Mouse (Mus musculus): Measurements from ENCODE around the gene Hacd3. TPM values are rescaled to one million over a fixed set of nuclear protein-coding genes. Genes with fewer than 3 reads are reported as not detected.
A peak's percentile ranks its signal among the peaks of the same experiment; 100 is the strongest.

Gene Hacd3
- polyA plus RNA-seq (2015; fragmentation: Nextera tagmentation; extraction: Ambion mirVana) = 98.6 and 108 TPM in 2 replicates

DNA sequence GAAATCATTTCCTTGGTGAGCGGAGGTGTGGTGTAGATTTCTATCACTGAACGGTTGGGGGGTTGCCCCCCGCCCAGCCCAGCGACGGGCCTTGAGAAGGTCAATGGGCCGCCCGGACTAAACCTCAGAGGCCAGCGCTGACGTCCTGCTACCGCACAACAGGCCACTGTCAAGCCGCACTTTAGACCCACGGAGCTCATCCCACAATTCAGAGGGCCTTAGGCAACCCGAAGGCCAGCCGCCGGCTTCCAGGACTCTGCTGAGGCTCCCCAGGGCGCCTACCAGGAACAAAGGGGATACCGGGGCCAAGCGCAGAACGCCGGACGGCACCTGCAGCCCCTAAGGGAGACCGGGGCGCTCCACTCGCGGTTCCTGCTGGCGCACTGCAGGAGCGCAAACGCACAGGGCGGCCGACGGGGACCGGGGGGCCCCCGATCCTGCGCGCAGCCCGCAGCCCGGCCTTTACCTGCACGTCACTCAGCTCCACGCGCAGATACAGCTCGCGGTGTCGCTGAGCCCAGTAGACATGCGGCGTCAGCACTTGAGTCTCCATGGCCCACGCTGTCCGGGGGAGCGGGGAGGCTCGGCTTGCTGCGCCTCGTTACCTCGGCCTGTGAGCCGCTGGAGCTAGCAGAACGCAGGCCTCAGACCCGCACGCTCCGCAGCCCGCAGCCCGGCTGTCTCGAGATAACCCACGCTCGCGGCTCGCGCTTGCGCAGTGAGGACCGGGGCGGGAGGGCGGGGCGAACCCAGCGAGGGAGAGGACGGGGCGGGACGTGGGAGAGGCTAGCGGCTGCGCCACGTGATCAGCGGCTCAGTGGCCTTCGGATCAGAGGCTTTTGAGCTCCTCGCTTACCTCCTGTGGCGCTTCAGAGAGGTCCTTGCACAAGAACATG lies at the start of gene Hacd3:
Gene Hacd3, minus strand, starts transcription at position 703 of the 896 bp plus-strand sequence.
- H3K27ac ChIP-seq (ENCODE audit: low read depth) = peak within 1 kb of the TSS; percentile 94
- H3K9ac ChIP-seq (replicated peaks) = peak within 1 kb of the TSS; percentile 97
- DNase-seq (peak; percentile 95), ATAC-seq (peak; percentile 84)
- no peaks in the 10 kb centered on the region for H3K9me3 ChIP-seq (ENCODE audit: low read length)
- TF ChIP-seq EP300 (IDR thresholded peaks at IDR 0.05; ENCODE audit: low read depth) (no peak), CTCF (IDR thresholded peaks at IDR 0.05; ENCODE audit: low read depth) (no peak)
- peak within 1 kb of the TSS; percentile 95 for H3K4me2 ChIP-seq (ENCODE audit: low read depth, low read length)
- H3K4me3 ChIP-seq (ENCODE audit: low read depth, low read length) = peak within 1 kb of the TSS; percentile 95
- 3% methylated on average over 77 of the region's 81 CpGs for WGBS (ENCODE audit: insufficient replicate concordance)
- peaks cover 28% of the 10 kb centered on the region for H3K4me1 ChIP-seq (ENCODE audit: insufficient read depth)
- H3K36me3 ChIP-seq (replicated peaks; ENCODE audit: insufficient read depth, low read length) = no peaks in the 10 kb centered on the region
- H3K27me3 ChIP-seq (ENCODE audit: insufficient read depth, low read length) = no peaks in the 10 kb centered on the region

DNA sequence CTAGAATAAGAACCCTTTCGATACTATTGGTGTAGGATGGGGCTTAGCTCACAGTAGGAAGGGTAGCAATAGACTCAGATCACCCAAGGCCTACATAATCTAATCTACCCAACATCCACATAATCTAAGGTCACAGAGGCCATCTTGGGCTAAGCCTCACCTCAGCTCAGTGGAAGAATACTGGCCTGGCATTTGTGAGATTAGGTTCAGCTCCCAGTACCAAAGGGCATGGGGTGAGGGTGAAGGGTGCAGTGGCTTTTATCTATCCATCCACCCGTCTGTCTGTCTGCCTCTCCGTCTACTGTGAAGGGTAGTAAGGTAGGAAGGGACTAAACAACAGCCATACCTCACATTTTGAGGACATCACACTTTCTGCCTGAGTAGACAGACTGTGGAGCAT lies 49.1 kb upstream of the Hacd3 start:
- H3K4me1 ChIP-seq (ENCODE audit: insufficient read depth) = 0 out of 2 replicates have a peak, but pooled peaks cover 7% of the 10 kb centered on the region
- WGBS (ENCODE audit: insufficient replicate concordance) = 60% methylated on average over 3 of the region's 3 CpGs
- TF ChIP-seq EP300 (IDR thresholded peaks at IDR 0.05; ENCODE audit: low read depth) (peak; percentile 86), CTCF (IDR thresholded peaks at IDR 0.05; ENCODE audit: low read depth) (no peak)
- no peaks in the 10 kb centered on the region for H3K9me3 ChIP-seq (ENCODE audit: low read length)
- DNase-seq = no peak
- H3K27ac ChIP-seq (ENCODE audit: low read depth) = peak overlapping the region; percentile 12; the same call in 1 of the 2 replicates
- no peak overlapping the region for H3K4me2 ChIP-seq (ENCODE audit: low read depth, low read length)
- no peak overlapping the region for H3K9ac ChIP-seq (replicated peaks)
- H3K4me3 ChIP-seq (ENCODE audit: low read depth, low read length) = no peak overlapping the region
- no peaks in the 10 kb centered on the region for H3K27me3 ChIP-seq (ENCODE audit: insufficient read depth, low read length)
- ATAC-seq = peak; percentile 87
- H3K36me3 ChIP-seq (replicated peaks; ENCODE audit: insufficient read depth, low read length) = peaks cover 62% of the 10 kb centered on the region

DNA sequence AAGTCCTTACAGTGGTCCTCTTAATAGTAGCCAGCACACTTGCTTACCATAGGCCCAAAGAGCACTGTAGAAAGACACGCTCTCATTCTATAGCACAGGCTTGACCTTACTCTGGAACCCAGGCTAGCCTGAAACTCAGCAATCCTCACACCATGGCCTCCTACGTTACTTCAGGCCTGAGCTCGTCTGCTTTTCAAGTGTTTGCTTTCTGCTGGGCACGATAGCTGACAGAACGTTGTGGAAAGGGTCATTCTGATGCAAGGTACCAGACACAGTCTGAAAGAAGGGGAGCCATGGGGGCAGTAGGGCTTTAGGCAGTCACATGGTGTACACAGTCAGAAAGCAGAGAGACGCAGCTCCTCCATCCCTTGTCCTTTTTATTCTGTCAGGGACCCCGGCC lies 42.8 kb upstream of the Hacd3 start:
- Histone ChIP-seq H3K27me3 (ENCODE audit: insufficient read depth, low read length) (no peaks in the 10 kb centered on the region), H3K9me3 (ENCODE audit: low read length) (no peaks in the 10 kb centered on the region), H3K4me3 (ENCODE audit: low read depth, low read length) (no peak overlapping the region), H3K4me1 (ENCODE audit: insufficient read depth) (no peaks in the 10 kb centered on the region), H3K4me2 (ENCODE audit: low read depth, low read length) (no peak overlapping the region), H3K36me3 (replicated peaks; ENCODE audit: insufficient read depth, low read length) (peaks cover 76% of the 10 kb centered on the region), H3K27ac (ENCODE audit: low read depth) (no peak overlapping the region), H3K9ac (replicated peaks) (no peak overlapping the region)
- DNase-seq (no peak), ATAC-seq (no peak)
- 93% methylated on average over 7 of the region's 7 CpGs for WGBS (ENCODE audit: insufficient replicate concordance)
- TF ChIP-seq CTCF (IDR thresholded peaks at IDR 0.05; ENCODE audit: low read depth) = no peak
- no peak for TF ChIP-seq EP300 (IDR thresholded peaks at IDR 0.05; ENCODE audit: low read depth)

DNA sequence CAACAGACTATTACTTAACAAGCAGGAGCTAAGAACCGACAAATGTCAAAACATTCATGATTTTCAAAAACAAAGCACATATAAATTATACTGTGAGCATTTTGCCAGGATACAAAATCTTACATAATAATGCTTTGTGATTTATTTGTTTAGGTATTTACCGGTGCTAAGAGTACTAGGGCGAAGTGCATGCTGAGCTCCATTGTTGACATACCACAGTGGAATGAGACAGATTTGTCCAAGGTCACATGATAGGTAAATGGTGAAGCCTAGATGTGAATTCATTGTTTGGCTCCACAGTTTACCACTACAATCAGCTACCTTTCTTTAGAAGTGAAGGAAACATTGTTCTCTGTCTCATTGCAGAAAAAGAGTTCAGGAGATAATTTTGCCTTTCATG lies 29.5 kb upstream of the Hacd3 start:
- Histone ChIP-seq H3K4me2 (ENCODE audit: low read depth, low read length) (no peak overlapping the region), H3K27me3 (ENCODE audit: insufficient read depth, low read length) (no peaks in the 10 kb centered on the region), H3K4me1 (ENCODE audit: insufficient read depth) (no peaks in the 10 kb centered on the region), H3K9me3 (ENCODE audit: low read length) (no peaks in the 10 kb centered on the region; the same call in 1 of the 2 replicates), H3K4me3 (ENCODE audit: low read depth, low read length) (no peak overlapping the region), H3K9ac (replicated peaks) (no peak overlapping the region), H3K27ac (ENCODE audit: low read depth) (peak overlapping the region; percentile 58; the same call in 1 of the 2 replicates), H3K36me3 (replicated peaks; ENCODE audit: insufficient read depth, low read length) (peaks cover 71% of the 10 kb centered on the region)
- WGBS (ENCODE audit: insufficient replicate concordance) = 80% methylated on average over 3 of the region's 3 CpGs
- DNase-seq (no peak), ATAC-seq (peak; percentile 88)
- TF ChIP-seq CTCF (IDR thresholded peaks at IDR 0.05; ENCODE audit: low read depth) (no peak), EP300 (IDR thresholded peaks at IDR 0.05; ENCODE audit: low read depth) (no peak)

DNA sequence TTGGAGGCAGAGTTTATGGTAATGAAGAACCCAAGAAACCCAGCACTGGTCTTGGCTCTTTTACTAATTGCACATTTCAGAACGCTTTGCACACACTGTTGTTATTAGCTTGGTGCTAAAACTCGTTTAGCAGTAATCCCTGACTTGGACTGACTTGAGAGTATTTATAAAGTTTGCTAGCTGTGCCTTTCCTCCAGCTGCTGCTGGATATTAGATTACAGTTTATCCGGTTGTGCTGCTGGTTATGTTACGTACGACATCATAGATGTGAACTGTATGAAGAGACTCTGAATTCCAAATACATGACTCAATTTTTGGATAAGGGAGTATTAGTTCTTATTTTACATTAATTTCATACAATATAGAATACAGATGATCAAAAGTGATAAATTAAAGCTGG lies 27.9 kb upstream of the Hacd3 start:
- Histone ChIP-seq H3K9ac (replicated peaks) (no peak overlapping the region), H3K9me3 (ENCODE audit: low read length) (no peaks in the 10 kb centered on the region; the same call in 1 of the 2 replicates), H3K36me3 (replicated peaks; ENCODE audit: insufficient read depth, low read length) (peaks cover 68% of the 10 kb centered on the region), H3K4me1 (ENCODE audit: insufficient read depth) (no peaks in the 10 kb centered on the region), H3K4me3 (ENCODE audit: low read depth, low read length) (no peak overlapping the region), H3K27me3 (ENCODE audit: insufficient read depth, low read length) (no peaks in the 10 kb centered on the region), H3K4me2 (ENCODE audit: low read depth, low read length) (no peak overlapping the region), H3K27ac (ENCODE audit: low read depth) (no peak overlapping the region)
- WGBS (ENCODE audit: insufficient replicate concordance) = 93% methylated on average over 5 of the region's 5 CpGs
- no peak for DNase-seq
- TF ChIP-seq EP300 (IDR thresholded peaks at IDR 0.05; ENCODE audit: low read depth) = no peak
- no peak for TF ChIP-seq CTCF (IDR thresholded peaks at IDR 0.05; ENCODE audit: low read depth)
- ATAC-seq = no peak

DNA sequence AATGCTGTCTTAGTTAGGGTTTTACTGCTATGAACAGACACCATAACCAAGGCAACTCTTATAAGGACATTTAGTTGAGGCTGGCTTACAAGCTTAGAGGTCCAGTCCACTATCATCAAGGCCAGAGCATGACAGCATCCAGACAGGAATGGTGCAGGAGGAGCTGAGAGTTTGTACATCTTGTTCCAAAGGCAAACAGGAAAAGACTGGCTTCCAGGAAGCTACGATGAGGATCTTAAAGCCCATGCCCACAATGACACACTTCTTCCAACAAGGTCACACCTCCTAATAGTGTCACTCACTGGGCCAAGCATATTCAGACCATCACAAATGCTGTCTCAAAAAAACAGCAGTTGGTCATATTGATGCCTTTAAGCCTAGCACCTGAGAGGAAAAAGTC lies 25.5 kb upstream of the Hacd3 start:
- Histone ChIP-seq H3K4me3 (ENCODE audit: low read depth, low read length) (no peak overlapping the region), H3K4me1 (ENCODE audit: insufficient read depth) (no peaks in the 10 kb centered on the region), H3K27ac (ENCODE audit: low read depth) (no peak overlapping the region), H3K9ac (replicated peaks) (no peak overlapping the region), H3K4me2 (ENCODE audit: low read depth, low read length) (no peak overlapping the region), H3K27me3 (ENCODE audit: insufficient read depth, low read length) (no peaks in the 10 kb centered on the region), H3K36me3 (replicated peaks; ENCODE audit: insufficient read depth, low read length) (peaks cover 67% of the 10 kb centered on the region), H3K9me3 (ENCODE audit: low read length) (no peaks in the 10 kb centered on the region; the same call in 1 of the 2 replicates)
- ATAC-seq (no peak), DNase-seq (no peak)
- WGBS (ENCODE audit: insufficient replicate concordance) = 93% methylated on average over 1 of the region's 1 CpGs
- TF ChIP-seq EP300 (IDR thresholded peaks at IDR 0.05; ENCODE audit: low read depth) = no peak
- TF ChIP-seq CTCF (IDR thresholded peaks at IDR 0.05; ENCODE audit: low read depth) = no peak
